Comparison of ENCODE assay signal across 8 mouse cellular contexts in genomic region chr19:47438445-47438844, GRCm38 (mm10). TPM values are rescaled to one million over a fixed set of nuclear protein-coding genes. Genes with fewer than 3 reads are reported as not detected.
DNase-seq lines count a peak whose midpoint lies in the region; ATAC-seq lines count a peak whose summit lies in the region.

No protein-coding gene starts in this region.

- peak overlapping the region; percentile 58; the same call in 1 of the 2 replicates for H3K27ac ChIP-seq in limb, embryonic 13.5 days
- H3K27ac ChIP-seq in limb, embryonic 10.5 days = no peak overlapping the region; the same call in 1 of the 2 replicates
- H3K27ac ChIP-seq in embryonic facial prominence, embryonic 15.5 days (replicated peaks) = peak overlapping the region; percentile 71; the same call in 1 of the 2 replicates
- peak overlapping the region; percentile 86 for H3K27ac ChIP-seq in heart, embryonic 13.5 days (replicated peaks)

- no peaks in the 10 kb centered on the region for H3K9me3 ChIP-seq in limb, embryonic 13.5 days
- no peaks in the 10 kb centered on the region for H3K9me3 ChIP-seq in limb, embryonic 10.5 days (replicated peaks)
- no peaks in the 10 kb centered on the region for H3K9me3 ChIP-seq in embryonic facial prominence, embryonic 15.5 days (replicated peaks)
- H3K9me3 ChIP-seq in heart, embryonic 13.5 days = no peaks in the 10 kb centered on the region

- H3K4me1 ChIP-seq in limb, embryonic 13.5 days = peaks cover 59% of the 10 kb centered on the region
- peaks cover 49% of the 10 kb centered on the region for H3K4me1 ChIP-seq in limb, embryonic 10.5 days
- peaks cover 54% of the 10 kb centered on the region for H3K4me1 ChIP-seq in embryonic facial prominence, embryonic 15.5 days
- H3K4me1 ChIP-seq in heart, embryonic 13.5 days = peaks cover 82% of the 10 kb centered on the region

- H3K27me3 ChIP-seq in limb, embryonic 13.5 days = no peaks in the 10 kb centered on the region
- no peaks in the 10 kb centered on the region for H3K27me3 ChIP-seq in limb, embryonic 10.5 days (ENCODE audit: low read depth, poor library complexity, severe bottlenecking)
- H3K27me3 ChIP-seq in embryonic facial prominence, embryonic 15.5 days = no peaks in the 10 kb centered on the region
- no peaks in the 10 kb centered on the region for H3K27me3 ChIP-seq in heart, embryonic 13.5 days (replicated peaks)

- 51% methylated on average over 5 of the region's 5 CpGs for WGBS in limb, embryonic 13.5 days
- 74% methylated on average over 5 of the region's 5 CpGs for WGBS in limb, embryonic 10.5 days
- WGBS in embryonic facial prominence, embryonic 15.5 days = 24% methylated on average over 5 of the region's 5 CpGs
- WGBS in heart, embryonic 13.5 days = 21% methylated on average over 5 of the region's 5 CpGs

- no peak overlapping the region for H3K4me3 ChIP-seq in limb, embryonic 13.5 days
- H3K4me3 ChIP-seq in limb, embryonic 10.5 days = no peak overlapping the region
- H3K4me3 ChIP-seq in embryonic facial prominence, embryonic 15.5 days (replicated peaks) = no peak overlapping the region
- no peak overlapping the region for H3K4me3 ChIP-seq in heart, embryonic 13.5 days

- no peaks in the 10 kb centered on the region; the same call in 1 of the 2 replicates for H3K36me3 ChIP-seq in limb, embryonic 13.5 days
- H3K36me3 ChIP-seq in limb, embryonic 10.5 days = 0 out of 2 replicates have a peak, but pooled peaks cover 3% of the 10 kb centered on the region
- H3K36me3 ChIP-seq in embryonic facial prominence, embryonic 15.5 days = 0 out of 2 replicates have a peak, but pooled peaks cover 2% of the 10 kb centered on the region
- H3K36me3 ChIP-seq in heart, embryonic 13.5 days = peaks cover 14% of the 10 kb centered on the region

- peak; percentile 82 for ATAC-seq in limb, embryonic 13.5 days (ENCODE audit: low FRiP score, low read depth)
- ATAC-seq in embryonic facial prominence, embryonic 15.5 days (ENCODE audit: insufficient number of reproducible peaks, low FRiP score, low TSS enrichment, low read depth) = peak; percentile 69
- peak; percentile 64; the same call in 1 of the 2 replicates for ATAC-seq in heart, embryonic 13.5 days (ENCODE audit: extremely low read depth, insufficient number of reproducible peaks, low FRiP score, low TSS enrichment)
- ATAC-seq in inflammation-experienced regulatory T-cells, adult 6 months = no peak
- no peak for ATAC-seq in activated CD4-positive, CD25-positive, alpha-beta regulatory T cell, adult 4 months

- peak overlapping the region; percentile 12; the same call in 1 of the 2 replicates for H3K4me2 ChIP-seq in limb, embryonic 13.5 days (replicated peaks)
- H3K4me2 ChIP-seq in embryonic facial prominence, embryonic 15.5 days (replicated peaks) = no peak overlapping the region
- H3K4me2 ChIP-seq in heart, embryonic 13.5 days = peak overlapping the region; percentile 33

- H3K9ac ChIP-seq in limb, embryonic 13.5 days = no peak overlapping the region
- no peak overlapping the region for H3K9ac ChIP-seq in embryonic facial prominence, embryonic 15.5 days
- H3K9ac ChIP-seq in heart, embryonic 13.5 days = peak overlapping the region; percentile 48; the same call in 1 of the 2 replicates

- DNase-seq in limb, embryonic 10.5 days (ENCODE audit: low spot score) = no peak
- DNase-seq in lung, postnatal 10 days = peak; percentile 82
- no peak for DNase-seq in T-cell, adult 2 months (ENCODE audit: low spot score)

RNA-seq across cellular contexts. Expression of gene Sh3pxd2a, which starts 25.8 kb away (rescaled TPM):
- 8.9 and 10.1 TPM in 2 replicates for polyA plus RNA-seq in limb, embryonic 13.5 days (2015; fragmentation: Nextera tagmentation; extraction: Ambion mirVana)
- 3.1 and 3.8 TPM in 2 replicates for polyA plus RNA-seq in limb, embryonic 10.5 days (2016; fragmentation: Nextera tagmentation; extraction: Ambion mirVana)
- 15.8 and 16.0 TPM in 2 replicates for polyA plus RNA-seq in embryonic facial prominence, embryonic 15.5 days (2015; fragmentation: Nextera tagmentation; extraction: Ambion mirVana)
- 5.4 and 5.7 TPM in 2 replicates for polyA plus RNA-seq in heart, embryonic 13.5 days (2015; fragmentation: Nextera tagmentation; extraction: Ambion mirVana)
- under 1 TPM; 0.30 to 0.87 (median 0.54) TPM for polyA plus RNA-seq in inflammation-experienced regulatory T-cells, adult 6 months (2017; shearing (Covaris generic))
- under 1 TPM; 0.60 to 0.79 TPM for polyA plus RNA-seq in activated CD4-positive, CD25-positive, alpha-beta regulatory T cell, adult 4 months (2017; shearing (Covaris generic))

Comparison
In these comparisons a context has a peak if more than half of its experiments do, and no peak if none do; other contexts are left out.
1. ATAC-seq: peak in limb, embryonic 13.5 days (single experiment), embryonic facial prominence, embryonic 15.5 days (single experiment) and heart, embryonic 13.5 days (single experiment); none in inflammation-experienced regulatory T-cells, adult 6 months (single experiment) and activated CD4-positive, CD25-positive, alpha-beta regulatory T cell, adult 4 months (single experiment).